Mouse (Mus musculus): ENCODE data around the gene Zfp810. TPM values are rescaled to one million over a fixed set of nuclear protein-coding genes. Genes with fewer than 3 reads are reported as not detected.
"Not testable (repeated sequence)": the region's sequence is repeated elsewhere in the genome, so short reads cannot be mapped to it uniquely, and the experiment has no call there.

The Zfp810 gene
- 1 to 10 TPM; 4.7 to 5.5 TPM for total RNA-seq (2021)
- long read RNA-seq, experiment 1, partial matches to known transcripts = 0 of 5 reads
- long read RNA-seq, experiment 1, other reads (novel, unspliced or antisense) = 2 of 5 reads
- long read RNA-seq, experiment 2 = 0 reads

DNA sequence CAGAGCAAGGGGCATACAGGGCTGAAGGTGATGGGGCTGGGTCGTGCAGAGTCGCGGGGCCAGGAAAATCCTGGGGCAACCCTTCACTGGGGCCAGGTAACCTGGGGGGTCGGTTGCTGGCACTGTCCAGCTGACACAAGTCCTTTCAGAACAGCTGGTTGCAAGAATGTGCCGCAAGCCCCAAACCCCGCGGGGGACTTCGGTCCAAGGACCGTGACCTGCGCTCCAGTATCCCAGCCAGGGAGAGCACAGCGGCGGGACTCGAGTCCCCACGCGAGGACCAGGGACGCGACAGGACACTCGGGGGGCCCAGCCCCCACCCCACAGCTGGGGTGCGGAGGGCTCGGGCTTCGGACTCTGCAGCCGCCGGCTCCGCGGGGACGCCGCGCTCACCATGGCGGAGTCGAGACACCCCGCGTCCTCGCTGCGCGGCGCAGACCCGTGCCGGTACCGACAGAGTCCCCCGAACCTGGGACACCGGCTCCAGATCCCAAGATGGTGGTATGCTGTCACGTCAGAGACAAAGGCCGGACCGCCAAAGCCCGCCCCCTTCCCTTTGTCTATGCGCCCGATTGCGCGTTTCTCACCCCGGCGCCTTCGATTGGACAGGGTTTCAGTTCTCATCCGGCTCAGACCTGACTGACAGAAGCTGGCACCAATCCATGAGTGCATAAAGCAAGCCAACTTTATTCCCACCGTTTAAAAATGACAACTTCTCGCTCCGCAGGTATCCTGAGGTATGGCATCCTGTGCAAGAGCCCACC is at the start of gene Zfp810:
Gene Zfp810 (minus strand): TSS at position 493 of the 764 bp plus-strand sequence.
- DNase-seq = peak; percentile 92 to 95

DNA sequence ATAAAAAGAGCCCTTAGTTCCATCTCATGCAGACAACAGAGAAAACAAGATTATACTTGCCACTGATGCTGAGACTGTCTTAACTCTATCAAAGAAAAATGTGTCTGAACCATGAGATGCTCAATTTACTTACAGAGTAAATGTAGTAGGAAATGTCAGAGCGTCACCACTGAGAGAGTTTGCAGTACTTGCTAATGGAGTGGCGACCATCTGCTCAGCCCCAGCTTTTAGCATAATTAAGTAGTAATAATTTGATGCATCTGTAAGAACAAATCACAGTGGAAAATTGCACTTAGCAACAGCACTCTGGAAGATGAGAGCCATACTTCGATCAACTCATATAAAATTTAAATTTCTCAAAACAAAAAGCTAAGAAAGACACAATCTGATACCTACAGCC is 48.5 kb upstream of the Zfp810 start:
- no peak for DNase-seq

DNA sequence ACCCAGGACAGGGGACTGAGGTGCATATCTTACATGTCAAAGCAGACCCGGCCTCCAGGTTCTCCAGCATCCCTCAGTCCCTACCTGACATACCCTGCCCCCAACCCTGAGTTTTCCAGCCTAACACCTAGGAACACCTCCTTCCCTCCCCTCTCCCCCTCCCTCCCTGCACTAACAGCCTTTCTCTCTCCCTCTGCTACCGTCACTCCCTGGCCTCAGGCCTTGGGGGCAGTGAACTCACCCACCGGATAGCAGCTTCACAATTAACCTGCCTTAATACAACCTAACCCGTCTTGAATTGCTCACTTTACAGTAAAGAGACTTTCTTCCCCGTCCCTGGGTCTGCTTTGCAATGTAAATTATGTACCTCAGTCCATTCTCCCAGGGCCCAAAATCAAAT is 46.5 kb upstream of the Zfp810 start:
- DNase-seq = no peak

DNA sequence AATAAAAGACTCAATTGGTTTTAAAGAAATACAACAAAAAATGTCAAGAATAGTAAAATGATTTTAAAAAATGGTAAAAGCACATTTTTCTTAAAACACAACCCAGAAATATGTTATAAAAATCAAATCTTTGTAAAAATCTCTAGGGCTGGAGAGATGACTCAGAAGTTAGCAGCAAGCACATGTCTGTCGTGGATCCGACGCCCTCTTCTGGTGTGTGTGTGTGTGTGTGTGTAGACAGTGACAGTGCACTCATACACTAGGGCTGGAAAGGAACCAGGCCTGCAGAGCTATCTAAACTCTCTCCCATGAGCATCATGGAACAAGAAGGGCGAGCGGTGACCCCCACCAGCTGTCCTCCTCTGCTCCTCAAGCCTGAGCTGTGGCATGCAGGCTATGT is 46.0 kb upstream of the Zfp810 start:
- DNase-seq = no peak

DNA sequence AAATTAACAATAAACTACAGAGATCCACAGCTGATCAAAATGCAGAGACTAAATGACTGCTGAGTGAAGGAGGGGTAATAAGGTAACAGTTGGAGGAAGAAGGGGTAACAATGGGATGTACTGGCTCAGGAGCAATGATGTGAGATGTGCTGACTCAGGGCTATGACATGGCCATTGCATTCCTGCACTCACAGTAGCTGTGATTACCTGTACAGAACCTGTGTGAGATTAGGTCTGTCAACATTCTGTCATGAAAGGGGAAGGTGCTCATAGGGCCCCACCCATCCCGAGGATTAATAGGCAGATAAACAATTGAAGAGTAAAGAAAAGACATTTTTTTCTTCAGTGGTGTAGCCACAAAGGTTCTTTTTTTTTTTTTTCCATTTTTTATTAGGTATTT is 32.9 kb upstream of the Zfp810 start:
- DNase-seq = no peak

DNA sequence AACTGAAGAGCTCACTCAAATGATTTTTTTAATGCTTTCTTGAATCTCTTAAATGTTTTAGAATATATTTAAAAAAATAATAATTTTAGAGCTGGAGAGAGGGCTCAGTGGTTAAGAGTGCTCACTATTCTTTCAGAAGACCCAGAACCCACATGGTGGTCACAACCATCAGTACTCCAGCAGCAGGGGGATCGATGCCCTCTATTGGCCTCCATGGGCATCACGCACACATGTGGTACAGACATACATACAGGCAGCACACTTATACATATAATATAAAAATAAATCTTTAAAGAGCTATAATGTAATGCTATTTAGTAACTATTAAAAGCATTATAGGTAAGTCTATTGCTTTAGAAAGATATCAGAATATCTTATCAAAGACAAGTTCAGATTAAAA is 29.8 kb upstream of the Zfp810 start:
- DNase-seq = no peak

DNA sequence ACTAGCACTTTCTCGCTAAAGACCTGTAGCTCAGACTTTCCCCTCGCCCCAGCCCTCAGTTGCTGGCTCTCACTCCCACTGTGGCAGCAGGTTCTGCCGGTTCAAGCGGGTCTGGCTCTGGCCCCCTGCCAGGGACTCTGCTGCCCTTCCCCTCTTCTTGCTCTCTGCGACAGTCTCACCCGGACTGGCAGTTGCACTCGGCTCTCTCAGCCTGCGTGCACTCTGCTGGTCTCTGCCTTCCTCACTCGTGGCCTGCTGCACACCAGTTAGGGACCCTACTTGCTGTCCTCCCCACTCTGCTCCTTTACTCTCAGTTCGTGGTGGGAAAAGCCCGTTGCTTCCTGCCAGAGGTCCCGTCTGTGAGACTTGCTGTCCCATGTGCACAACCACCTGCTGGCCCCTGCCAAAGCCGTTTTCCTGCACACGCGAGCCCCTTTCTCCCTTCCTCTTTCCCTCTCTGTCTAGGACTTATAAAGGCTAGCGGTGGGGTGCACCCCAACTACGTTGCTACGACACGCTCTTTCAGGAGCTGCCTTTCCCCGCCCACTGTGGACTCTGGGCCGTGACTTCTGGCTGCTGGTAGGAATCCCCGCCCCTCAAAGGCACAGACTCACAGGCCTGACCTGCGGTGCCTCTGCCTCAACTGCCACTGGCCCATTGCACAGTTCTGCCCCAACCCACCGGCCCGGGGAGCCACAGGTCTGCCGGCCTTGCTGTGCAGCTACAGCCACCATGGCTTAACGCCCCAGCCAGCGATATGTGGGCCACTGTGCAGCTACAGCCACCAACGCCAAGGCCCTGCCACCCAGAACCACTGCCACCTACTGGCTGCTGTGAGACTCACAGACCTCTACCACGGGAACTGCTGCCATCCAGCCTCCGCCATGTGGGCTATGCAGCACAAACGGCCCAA is 20.3 kb upstream of the Zfp810 start:
- DNase-seq = peak; percentile 89 to 93

DNA sequence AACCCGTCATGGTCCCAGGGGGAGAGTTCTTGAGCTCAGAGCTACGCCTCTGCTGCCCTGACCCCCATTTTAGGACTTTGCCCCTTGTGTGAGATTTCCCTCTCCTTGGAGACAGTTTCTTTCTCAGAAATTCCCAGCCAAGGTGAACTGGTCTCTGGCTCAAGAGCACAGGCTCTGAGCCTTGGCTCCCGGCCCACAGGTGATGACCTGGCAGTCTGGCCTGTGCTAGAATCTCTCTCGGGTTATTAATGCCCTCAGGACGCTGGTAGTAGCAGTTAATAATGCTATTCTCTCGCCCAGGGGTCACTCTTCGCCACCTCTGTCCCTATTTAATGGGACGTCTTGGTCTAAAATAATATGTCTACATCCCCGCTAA is 19.6 kb upstream of the Zfp810 start:
- DNase-seq = no peak

DNA sequence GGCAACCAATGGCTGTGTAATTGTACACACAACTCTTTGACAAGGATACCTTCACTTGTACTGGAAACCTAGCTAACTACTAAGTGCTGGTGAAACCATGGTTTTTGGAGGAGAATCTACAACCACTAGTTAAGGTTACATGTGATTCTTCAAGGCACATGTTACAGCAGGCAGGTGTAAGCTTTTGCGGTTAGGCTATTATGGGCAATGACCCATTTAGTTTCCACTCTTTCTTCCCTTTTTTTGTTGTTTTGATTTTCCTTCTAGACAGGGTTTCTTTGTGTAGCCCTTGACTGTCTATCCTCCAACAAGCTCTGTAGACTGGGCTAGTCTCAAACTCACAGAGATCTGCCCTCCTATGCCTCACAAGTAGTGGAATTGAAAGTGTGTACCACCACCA is 17.1 kb upstream of the Zfp810 start:
- DNase-seq = no peak

DNA sequence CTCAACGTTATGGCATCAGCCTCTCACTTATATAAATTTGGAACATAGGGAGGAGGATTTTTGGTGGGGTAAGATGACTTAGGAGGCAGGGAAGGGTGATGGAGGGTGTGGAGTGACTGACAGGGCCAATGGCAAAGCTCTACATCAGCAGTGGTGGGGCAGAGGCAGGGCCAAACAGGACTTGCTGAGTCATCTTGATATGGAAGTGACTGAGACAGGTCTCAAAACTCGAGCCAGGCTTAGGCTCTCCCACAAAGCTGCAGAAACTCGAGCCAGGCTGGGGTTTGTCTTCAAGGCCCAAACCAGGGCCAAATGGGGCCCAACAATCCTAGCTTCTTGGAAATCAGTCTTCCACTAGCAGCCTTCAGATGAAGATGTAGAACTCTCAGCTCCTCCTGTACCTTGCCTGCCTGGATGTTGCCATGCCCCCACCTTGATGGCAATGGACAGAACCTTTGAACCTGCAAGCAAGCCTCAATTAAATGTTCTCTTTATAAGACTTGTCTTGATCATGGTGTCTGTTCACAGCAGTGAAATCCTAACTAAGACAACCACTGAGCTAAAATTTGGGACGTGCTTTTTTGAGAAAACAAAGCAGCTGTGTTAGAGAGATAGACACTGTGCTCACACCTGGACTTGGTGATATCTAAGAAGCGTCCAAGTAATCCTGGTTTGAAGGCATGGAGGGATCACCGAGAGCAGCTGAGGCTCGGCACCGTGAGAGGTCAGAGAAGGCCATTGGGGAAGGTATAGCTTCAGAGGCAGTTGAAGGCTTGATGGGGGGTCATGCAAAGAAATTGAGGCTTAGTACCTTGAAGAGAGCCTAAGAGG is 15.1 kb upstream of the Zfp810 start:
- DNase-seq = no peak

DNA sequence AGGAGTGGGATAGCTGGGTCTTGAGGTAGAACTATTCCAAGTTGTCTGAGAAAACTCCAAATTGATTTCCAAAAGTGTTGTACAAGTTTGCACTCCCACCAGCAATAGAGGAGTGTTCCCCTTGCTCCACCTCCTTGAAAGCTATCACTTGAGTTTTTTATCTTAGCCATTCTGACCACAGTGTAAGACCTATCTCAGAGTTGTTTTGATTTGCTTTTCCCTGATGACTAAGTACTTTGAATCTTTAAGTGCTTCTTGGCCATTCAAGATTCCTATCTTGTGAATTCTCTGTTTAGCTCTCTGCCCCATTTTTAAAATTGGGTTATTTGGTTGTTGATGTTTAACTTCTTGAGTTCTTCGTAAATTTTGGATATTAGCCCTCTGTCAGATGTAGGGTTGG is 11.7 kb upstream of the Zfp810 start:
- no peak for DNase-seq

DNA sequence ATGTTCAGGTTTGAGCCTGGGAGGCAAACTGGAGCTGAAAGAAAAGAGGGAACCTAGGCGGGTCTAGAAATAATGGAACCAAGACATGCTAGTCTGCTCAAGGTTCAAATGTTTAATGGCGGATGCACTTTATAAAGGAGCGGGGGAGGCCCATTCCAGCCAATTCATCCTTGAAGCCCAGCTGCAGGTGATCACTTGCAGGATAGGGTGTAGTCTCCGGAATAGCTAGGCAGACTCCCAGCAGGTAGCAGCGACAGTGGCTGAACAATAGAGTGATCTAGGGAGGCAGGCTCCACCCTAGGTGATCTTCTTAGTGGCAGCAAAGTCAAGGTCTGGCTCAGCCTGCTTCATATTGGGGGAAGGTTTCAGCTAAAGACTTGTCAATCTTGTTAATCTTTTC is 8.6 kb upstream of the Zfp810 start:
- DNase-seq = not testable (repeated sequence)

DNA sequence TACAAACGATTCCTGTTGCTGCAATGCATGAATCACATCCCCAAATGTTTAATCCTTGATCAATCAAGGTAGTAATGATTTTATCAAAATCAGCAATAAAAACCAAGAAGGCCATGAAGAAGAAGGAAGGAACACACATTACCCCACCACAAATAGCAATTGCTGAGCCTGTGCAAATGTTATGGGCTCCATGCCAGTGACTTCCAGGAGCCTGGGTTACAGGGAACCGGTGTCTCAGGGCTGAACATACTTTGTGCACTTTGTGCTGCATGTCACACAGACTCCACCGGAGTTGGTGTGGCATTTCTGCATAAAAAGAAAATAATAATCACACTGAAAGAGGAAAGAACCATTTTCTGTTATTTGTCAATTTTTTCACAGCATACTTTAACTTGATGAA is 6.6 kb upstream of the Zfp810 start:
- DNase-seq = peak in 1 of 2 experiments; percentile 18

DNA sequence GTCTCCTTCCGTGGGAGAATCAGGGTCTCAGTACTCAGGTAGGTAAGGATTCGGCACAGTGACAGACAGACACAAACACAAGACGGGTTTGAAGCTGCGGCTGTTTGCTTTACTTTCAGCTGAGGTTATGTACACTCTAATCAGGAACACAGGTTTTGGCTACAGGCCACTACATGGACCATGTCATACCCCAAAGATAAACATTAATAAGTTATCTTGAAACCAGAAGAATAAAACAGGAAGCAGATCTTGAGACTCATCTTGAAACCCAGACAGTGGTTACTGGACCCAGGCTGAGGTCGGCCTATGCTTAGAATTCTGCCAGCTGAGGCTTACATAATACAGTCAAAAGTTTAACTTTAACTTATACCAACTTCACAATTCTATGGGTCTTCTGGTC is 5.8 kb upstream of the Zfp810 start:
- peak in 1 of 2 experiments; percentile 23 for DNase-seq

DNA sequence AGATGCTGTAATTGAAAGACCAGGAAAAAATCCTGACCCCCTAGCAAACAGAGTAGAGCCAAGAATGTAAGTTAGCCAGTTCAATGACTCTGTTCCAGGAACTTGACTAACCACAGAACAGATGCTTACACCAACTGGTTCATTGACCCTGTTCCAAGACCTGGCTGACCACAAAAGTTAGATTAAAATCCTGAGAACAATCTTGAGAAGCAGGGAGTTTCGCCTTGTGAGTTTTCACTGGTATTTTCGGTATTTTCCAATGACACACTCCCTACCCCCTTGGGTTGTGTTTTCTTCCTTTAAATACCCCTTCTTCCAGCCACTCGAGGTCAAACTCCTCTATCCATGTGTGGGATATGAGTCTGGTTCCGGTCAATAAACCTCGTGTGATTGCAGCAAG is 2.2 kb upstream of the Zfp810 start:
- peak in 1 of 2 experiments; percentile 31 for DNase-seq

DNA sequence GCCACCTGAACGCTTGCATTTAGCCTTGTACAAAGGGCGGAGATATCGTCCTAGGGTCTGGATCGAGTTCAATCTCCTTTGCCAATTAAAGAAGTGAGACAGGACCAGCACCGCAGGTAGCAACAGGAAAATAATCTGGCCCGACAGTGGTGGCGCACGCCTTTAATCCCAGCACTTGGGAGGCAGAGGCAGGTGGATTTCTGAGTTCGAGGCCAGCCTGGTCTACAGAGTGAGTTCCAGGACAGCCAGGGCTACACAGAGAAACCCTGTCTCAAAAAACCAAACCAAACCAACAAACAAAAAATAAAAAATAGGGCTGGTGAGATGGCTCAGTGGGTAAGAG is 443 bp upstream of the Zfp810 start:
- not testable (repeated sequence) for DNase-seq

DNA sequence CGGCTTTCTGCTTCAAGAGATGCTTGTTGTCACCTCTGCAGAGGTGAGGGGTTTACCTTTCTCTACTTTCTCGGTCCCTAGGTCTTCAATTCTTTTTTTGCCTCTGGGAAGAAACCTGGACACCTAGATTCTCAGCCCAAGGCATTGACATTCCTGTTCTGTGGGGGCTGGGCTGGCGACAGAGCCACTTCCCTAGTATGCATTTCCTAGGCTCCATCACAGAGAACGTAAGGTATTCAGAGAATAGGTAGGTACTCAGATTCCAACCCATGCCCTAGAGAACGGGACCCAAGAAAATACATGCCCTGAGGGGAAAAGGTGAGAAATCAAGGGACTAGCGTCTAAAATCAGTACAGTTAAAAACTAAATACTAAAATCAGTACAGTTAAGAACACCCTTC is 722 bp downstream of the Zfp810 start:
- no peak for DNase-seq

DNA sequence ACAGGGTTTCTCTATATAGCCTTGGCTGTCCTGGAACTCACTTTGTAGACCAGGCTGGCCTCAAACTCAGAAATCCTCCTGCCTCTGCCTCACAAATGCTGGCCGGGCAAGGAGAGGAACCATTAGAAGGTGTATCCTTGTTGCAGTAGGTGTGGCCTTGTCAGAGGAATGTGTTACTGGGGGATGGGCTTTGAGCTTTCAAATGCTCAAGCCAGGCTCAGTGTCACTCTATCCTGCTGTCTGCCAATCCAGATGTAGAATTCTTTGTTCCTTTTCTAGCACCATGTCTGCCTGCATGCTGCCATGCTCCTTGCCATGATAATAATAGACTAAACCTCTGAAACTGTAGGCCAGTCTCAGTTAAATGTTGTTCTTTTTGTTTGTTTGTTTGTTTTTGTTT is 5.2 kb downstream of the Zfp810 start:
- DNase-seq = no peak

DNA sequence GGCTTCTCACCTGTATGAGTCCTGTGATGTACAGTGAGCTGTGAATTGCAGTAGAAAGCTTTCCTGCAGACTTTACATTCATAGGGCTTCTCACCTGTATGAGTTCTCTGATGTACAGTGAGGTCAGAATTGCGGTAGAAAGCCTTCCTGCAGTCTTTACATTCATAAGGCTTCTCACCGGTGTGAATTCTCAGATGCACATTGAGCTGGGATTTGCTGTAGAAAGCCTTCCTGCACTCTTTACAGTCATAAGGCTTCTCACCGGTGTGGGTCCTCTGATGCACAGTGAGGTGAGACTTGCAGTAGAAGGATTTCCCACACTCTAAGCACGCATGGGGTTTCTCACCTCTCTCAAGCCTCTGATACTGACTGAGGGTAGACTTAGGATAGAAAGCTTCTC is 28.7 kb downstream of the Zfp810 start:
- no peak for DNase-seq

DNA sequence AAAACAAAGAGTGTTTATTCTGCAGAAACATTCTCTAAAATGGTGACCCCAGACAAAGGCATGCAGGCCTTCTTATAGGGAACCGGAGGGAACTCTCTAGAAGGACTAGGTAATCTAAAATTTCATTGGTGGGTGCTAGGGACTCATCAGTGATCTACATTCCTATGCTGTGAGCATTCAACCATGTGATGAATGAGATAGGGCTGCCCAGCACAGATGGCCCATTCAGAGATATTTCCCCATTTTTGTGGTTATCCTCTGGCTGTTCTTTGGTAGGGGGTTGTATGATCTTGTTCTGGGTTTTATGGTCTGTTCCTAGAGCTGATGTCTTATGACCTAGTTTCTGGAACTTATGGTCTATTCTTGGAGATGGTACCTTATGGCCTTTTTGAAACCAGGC is 38.6 kb downstream of the Zfp810 start:
- no peak for DNase-seq

DNA sequence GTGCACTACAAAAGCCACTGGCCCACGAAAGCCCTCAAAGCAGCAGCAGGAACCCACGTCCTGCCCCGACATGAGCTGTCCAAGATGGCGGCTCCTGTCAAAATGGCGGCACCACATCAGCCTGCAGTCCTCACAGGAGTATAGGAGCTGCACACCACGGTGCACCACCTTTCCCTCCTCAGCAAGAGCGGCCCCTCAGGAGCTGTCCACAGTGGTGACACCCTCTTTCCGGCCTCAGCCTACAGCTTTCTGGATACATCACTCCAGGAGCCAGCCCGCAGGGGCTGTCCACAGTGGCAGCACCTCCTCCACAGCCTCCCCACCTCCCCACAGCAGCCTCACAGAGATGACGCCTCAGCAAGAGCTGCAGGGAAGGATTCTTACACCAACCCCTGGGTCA is 44.8 kb downstream of the Zfp810 start:
- no peak for DNase-seq

DNA sequence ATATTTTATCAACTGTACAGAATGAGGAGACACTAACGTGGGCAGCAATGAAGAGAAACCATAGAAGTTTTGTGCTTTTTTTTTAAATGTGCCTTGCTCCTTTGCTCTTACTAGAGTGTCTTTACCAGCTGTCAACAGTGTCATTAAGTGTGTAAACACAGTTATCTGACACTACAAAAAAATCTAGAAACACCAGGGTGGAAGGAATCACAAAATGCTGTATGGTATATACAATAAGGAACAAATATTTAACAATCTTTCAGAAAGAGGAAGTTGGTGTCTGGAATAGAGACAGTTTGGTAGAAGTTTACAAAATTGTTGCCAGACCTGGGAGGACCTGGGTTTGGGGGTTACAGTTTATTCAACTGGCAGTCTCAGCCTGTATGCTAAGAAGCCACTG is 45.9 kb downstream of the Zfp810 start:
- no peak for DNase-seq

DNA sequence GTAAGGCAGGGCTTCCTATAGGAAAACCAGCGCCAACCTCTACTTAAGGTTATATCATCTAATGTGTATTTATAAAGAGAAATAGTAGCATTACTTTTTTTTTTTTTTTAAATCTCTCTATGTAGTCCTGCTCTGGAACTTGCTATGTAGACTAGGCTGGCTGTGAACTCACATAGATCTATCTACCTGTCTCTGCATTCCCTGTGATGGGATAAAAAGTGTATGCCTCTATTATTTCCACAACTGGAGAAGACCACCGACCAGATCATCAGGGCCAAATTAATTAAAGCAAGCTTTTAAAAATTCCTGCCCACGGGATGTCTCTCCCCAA is 47.4 kb downstream of the Zfp810 start:
- DNase-seq = no peak
